Mouse (Mus musculus) embryonic facial prominence, embryonic 14.5 days (tissue): ENCODE results near the gene Aurkaip1. TPM values are rescaled to one million over a fixed set of nuclear protein-coding genes. Genes with fewer than 3 reads are reported as not detected.

Source experiments
- ATAC-seq: fragments of 200-750 bp; cut with Nextera tagmentation; 2 replicates; pipeline ENCODE4 v1.8.0; 2017; ENCODE audit warnings: low read depth, moderate number of reproducible peaks, moderate TSS enrichment
- DNase-seq: peaks from one replicate; pipeline ENCODE4 v3.0.0-alpha.2; 2015; ENCODE audit warnings: low spot score
- H3K27ac ChIP-seq: fragments of 300-500 bp; sonication (generic); replicated peaks from 2 replicates; pipeline ENCODE4 v1.5.1; 2014; ENCODE audit warnings: low read depth, mild to moderate bottlenecking, low read length, moderate library complexity
- H3K27me3 ChIP-seq: fragments of 300-500 bp; sonication (generic); replicated peaks from 2 replicates; pipeline ENCODE4 v1.6.1; 2014; ENCODE audit warnings: low read length; ENCODE audit not compliant: control insufficient read depth, insufficient read depth
- H3K36me3 ChIP-seq: fragments of 300-500 bp; sonication (generic); 2 replicates; pipeline ENCODE4 v1.6.1; 2014; ENCODE audit warnings: low read length, mixed read lengths; ENCODE audit not compliant: control insufficient read depth, insufficient read depth
- H3K4me1 ChIP-seq: fragments of 300-500 bp; sonication (generic); 2 replicates; pipeline ENCODE4 v1.6.1; 2014; ENCODE audit warnings: antibody characterized with exemption, low read length; ENCODE audit not compliant: control insufficient read depth, insufficient read depth
- H3K4me2 ChIP-seq: fragments of 300-500 bp; sonication (generic); 2 replicates; pipeline ENCODE4 v1.6.1; 2014; ENCODE audit warnings: low read depth, mild to moderate bottlenecking, low read length, moderate library complexity, mixed read lengths
- H3K4me3 ChIP-seq: fragments of 300-500 bp; sonication (generic); 2 replicates; pipeline ENCODE4 v1.5.1; 2014; ENCODE audit warnings: low read depth, mild to moderate bottlenecking, low read length
- H3K9ac ChIP-seq: fragments of 300-500 bp; sonication (generic); 2 replicates; pipeline ENCODE4 v1.6.1; 2014; ENCODE audit warnings: low read depth, mild to moderate bottlenecking, low read length, moderate library complexity, mixed read lengths
- H3K9me3 ChIP-seq: fragments of 300-500 bp; sonication (generic); 2 replicates; pipeline ENCODE4 v1.6.1; 2016; ENCODE audit warnings: low read length; ENCODE audit not compliant: control insufficient read depth
- whole genome bisulfite sequencing: fragments of 180-500 bp; shearing (Covaris S2); extraction: QIAGEN DNeasy Blood & Tissue Kit; methylation state at CpG from one replicate; pipeline ENCODE4 v1.1.7; 2014; 5-methylcytosine and 5-hydroxymethylcytosine counted together
- microRNA-seq: library from miRNA; unstranded; fragments of <30 nt; microRNA quantifications from one replicate; pipeline ENCODE4, GENCODE M21; 2016; ENCODE audit warnings: borderline number of aligned reads
- polyA plus RNA-seq: library from polyadenylated mRNA; unstranded; fragments of >200 nt; fragmentation: Nextera tagmentation; extraction: Ambion mirVana; gene quantifications from 2 replicates; pipeline ENCODE4 v1.2.1, GENCODE M21; 2014

Gene Aurkaip1
- polyA plus RNA-seq, 1 experiment from 2014 or later, result 126 TPM

DNA sequence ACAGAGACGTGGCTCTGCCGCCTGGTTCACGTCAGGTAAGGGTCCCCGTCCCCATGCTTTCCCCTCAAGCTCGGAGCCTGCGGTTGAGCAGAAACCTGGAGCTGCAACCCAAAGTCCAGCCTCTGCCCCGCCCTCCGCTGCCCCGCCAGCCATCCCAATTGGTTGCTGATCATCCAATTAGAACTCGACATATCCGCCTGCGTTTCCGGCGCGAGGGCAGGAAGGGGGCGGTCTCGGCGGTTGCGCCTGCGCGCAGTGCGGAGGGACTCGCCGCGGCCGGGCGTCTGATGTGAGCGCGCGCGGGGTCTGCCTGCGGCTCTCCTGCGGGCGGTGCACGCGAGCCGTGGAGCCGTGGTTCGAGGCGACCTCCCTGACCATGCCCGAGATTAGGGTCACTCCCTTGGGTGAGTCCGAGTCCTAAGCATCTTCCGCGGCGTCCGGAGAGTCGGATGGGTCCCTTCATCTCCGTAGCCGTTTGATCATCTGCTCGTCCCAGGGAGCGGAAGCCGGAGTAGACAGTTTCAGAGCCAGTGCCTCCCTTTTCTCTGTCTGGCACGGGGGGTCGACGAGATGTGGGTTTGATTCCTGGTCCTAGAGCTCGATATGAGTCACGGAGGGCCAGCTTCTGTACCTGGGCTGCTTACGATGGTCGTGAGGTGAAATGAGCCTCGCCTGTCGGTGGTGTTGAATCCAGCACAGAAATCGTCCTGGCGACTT lies 38.4 kb downstream of the Aurkaip1 start, which contains the start of the genes Cptp and Ints11:
Cptp (minus strand) TSS at position 124 of the 717 bp plus-strand sequence.
Ints11 (plus strand) TSS at position 230 of the 717 bp plus-strand sequence.
- Histone ChIP-seq H3K9ac (peak within 1 kb of the TSS; percentile 83), H3K9me3 (no peaks in the 10 kb centered on the region), H3K4me3 (peak within 1 kb of the TSS; percentile 68), H3K4me1 (peaks cover 12% of the 10 kb centered on the region), H3K36me3 (peaks cover 39% of the 10 kb centered on the region), H3K27me3 (no peaks in the 10 kb centered on the region), H3K4me2 (peak within 1 kb of the TSS; percentile 88), H3K27ac (0 out of 2 replicates have a peak within 1 kb of the TSS, but pooled peaks have one; percentile 17)
- DNase-seq (peak; percentile 97), ATAC-seq (peak; percentile 98)
- WGBS, result under 1% methylated on average over 53 of the region's 63 CpGs

DNA sequence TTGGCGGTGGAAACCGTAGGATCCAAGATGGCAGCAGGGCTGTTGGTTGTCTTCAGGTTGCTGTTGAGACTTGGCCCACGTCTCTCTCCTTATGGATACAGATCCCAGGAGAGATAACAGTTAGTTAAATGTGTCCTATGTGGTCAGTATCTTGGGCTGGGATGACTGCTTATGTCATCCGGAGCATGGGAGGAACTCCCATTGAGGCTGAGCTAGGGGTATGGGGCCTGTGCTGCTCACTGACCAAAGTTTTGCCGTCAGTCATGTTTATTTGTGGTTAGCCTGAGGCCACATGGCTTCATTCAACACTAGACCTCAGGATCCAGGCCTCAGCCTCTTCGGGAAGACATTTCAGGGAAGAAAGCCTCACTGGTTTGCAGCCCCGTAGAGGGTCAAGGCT lies 40.3 kb downstream of the Aurkaip1 start:
- H3K4me1 ChIP-seq, result peaks cover 12% of the 10 kb centered on the region
- ATAC-seq (no peak), DNase-seq (no peak)
- no peaks in the 10 kb centered on the region for H3K9me3 ChIP-seq
- H3K9ac ChIP-seq, result no peak overlapping the region
- peaks cover 46% of the 10 kb centered on the region for H3K36me3 ChIP-seq
- H3K4me2 ChIP-seq, result no peak overlapping the region
- WGBS, result 90% methylated on average over 7 of the region's 7 CpGs
- no peak overlapping the region for H3K27ac ChIP-seq
- H3K27me3 ChIP-seq, result no peaks in the 10 kb centered on the region
- no peak overlapping the region for H3K4me3 ChIP-seq

Small RNA genes lying within 50 kb of the gene (microRNA-seq; reads per million reads assigned to microRNA genes)
- not detected for gene Gm27743

Other genes starting within 250 kb of the Aurkaip1 start
- 9.2 and 10.3 TPM in 2 replicates for gene Slc35e2, start 229.9 kb upstream of the Aurkaip1 start, polyA plus RNA-seq
- 47.1 and 50.8 TPM in 2 replicates for gene Cdk11b, start 206.4 kb upstream of the Aurkaip1 start, polyA plus RNA-seq
- gene Gm10563, start 185.9 kb upstream of the Aurkaip1 start, polyA plus RNA-seq, result not detected in 2 replicates
- 29.4 and 31.2 TPM in 2 replicates for gene Mmp23, start 177.9 kb upstream of the Aurkaip1 start, polyA plus RNA-seq
- gene Mib2, start 162.1 kb upstream of the Aurkaip1 start, polyA plus RNA-seq, result 24.8 and 27.3 TPM in 2 replicates
- 6.3 and 6.9 TPM in 2 replicates for gene Fndc10, start 136.9 kb upstream of the Aurkaip1 start, polyA plus RNA-seq
- gene Ssu72, start 126.5 kb upstream of the Aurkaip1 start, polyA plus RNA-seq, result 133 and 146 TPM in 2 replicates
- 0.87 and 0.92 TPM in 2 replicates for gene Tmem240, start 96.5 kb upstream of the Aurkaip1 start, polyA plus RNA-seq
- 77.0 and 77.9 TPM in 2 replicates for gene Atad3a, start 70.2 kb upstream of the Aurkaip1 start, polyA plus RNA-seq
- gene Vwa1, start 56.6 kb upstream of the Aurkaip1 start, polyA plus RNA-seq, result 12.7 and 14.9 TPM in 2 replicates
- 0.92 and 1.2 TPM in 2 replicates for gene Tmem88b, start 45.4 kb upstream of the Aurkaip1 start, polyA plus RNA-seq
- not detected in 2 replicates for gene Ankrd65, start 40.8 kb upstream of the Aurkaip1 start, polyA plus RNA-seq
- 199 and 219 TPM in 2 replicates for gene Mrpl20, start 28.4 kb upstream of the Aurkaip1 start, polyA plus RNA-seq
- 163 and 175 TPM in 2 replicates for gene Ccnl2, start 18.8 kb upstream of the Aurkaip1 start, polyA plus RNA-seq
- gene Mxra8, start 8.4 kb downstream of the Aurkaip1 start, polyA plus RNA-seq, result 138 and 142 TPM in 2 replicates
- gene Dvl1, start 16.1 kb downstream of the Aurkaip1 start, polyA plus RNA-seq, result 9.7 and 12.0 TPM in 2 replicates
- 0.36 and 0.38 TPM in 2 replicates for gene Tas1r3, start 32.1 kb downstream of the Aurkaip1 start, polyA plus RNA-seq
- 15.6 and 16.5 TPM in 2 replicates for gene Cptp, start 38.2 kb downstream of the Aurkaip1 start, polyA plus RNA-seq
- 53.5 and 68.4 TPM in 2 replicates for gene Ints11, start 38.3 kb downstream of the Aurkaip1 start, polyA plus RNA-seq
- gene Pusl1, start 60.5 kb downstream of the Aurkaip1 start, polyA plus RNA-seq, result 48.3 and 49.4 TPM in 2 replicates
- 23.9 and 24.2 TPM in 2 replicates for gene Acap3, start 60.5 kb downstream of the Aurkaip1 start, polyA plus RNA-seq
- gene Ube2j2, start 112.6 kb downstream of the Aurkaip1 start, polyA plus RNA-seq, result 107 and 113 TPM in 2 replicates
- gene C1qtnf12, start 131.0 kb downstream of the Aurkaip1 start, polyA plus RNA-seq, result 49.9 and 52.7 TPM in 2 replicates
- gene B3galt6, start 161.4 kb downstream of the Aurkaip1 start, polyA plus RNA-seq, result 14.7 and 17.5 TPM in 2 replicates
- 164 and 181 TPM in 2 replicates for gene Sdf4, start 161.6 kb downstream of the Aurkaip1 start, polyA plus RNA-seq
- gene Tnfrsf4, start 182.6 kb downstream of the Aurkaip1 start, polyA plus RNA-seq, result 0.25 and 0.42 TPM in 2 replicates
- 2.7 and 3.1 TPM in 2 replicates for gene Tnfrsf18, start 194.9 kb downstream of the Aurkaip1 start, polyA plus RNA-seq
- 1.2 and 2.8 TPM in 2 replicates for gene Ttll10, start 228.1 kb downstream of the Aurkaip1 start, polyA plus RNA-seq